In genomic region chr5:112182775-112183174, GRCm38 (mm10) we compare ENCODE assay signal across 8 mouse cellular contexts.
DNase-seq lines count a peak whose midpoint lies in the region; ATAC-seq and TF ChIP-seq lines count a peak whose summit lies in the region.

No protein-coding gene starts in this region.

- 41% methylated on average over 8 of the region's 8 CpGs for WGBS in heart, embryonic 12.5 days
- 34% methylated on average over 8 of the region's 8 CpGs for WGBS in lung, embryonic 14.5 days

- H3K9me3 ChIP-seq in heart, embryonic 12.5 days (replicated peaks), result no peaks in the 10 kb centered on the region
- H3K9me3 ChIP-seq in lung, embryonic 14.5 days (ENCODE audit: low read depth, low read length), result no peaks in the 10 kb centered on the region

- H3K9ac ChIP-seq in heart, embryonic 12.5 days, result no peak overlapping the region
- no peak overlapping the region for H3K9ac ChIP-seq in lung, embryonic 14.5 days

- no peaks in the 10 kb centered on the region for H3K36me3 ChIP-seq in heart, embryonic 12.5 days
- H3K36me3 ChIP-seq in lung, embryonic 14.5 days (ENCODE audit: insufficient read depth), result no peaks in the 10 kb centered on the region

- TF ChIP-seq CTCF in lung, embryonic 14.5 days (IDR thresholded peaks at IDR 0.05; ENCODE audit: low read depth), result peak; percentile 74

- H3K4me3 ChIP-seq in heart, embryonic 12.5 days, result no peak overlapping the region
- no peak overlapping the region for H3K4me3 ChIP-seq in lung, embryonic 14.5 days (ENCODE audit: low read depth, low read length)

- no peak overlapping the region for H3K27ac ChIP-seq in heart, embryonic 12.5 days (ENCODE audit: poor library complexity, severe bottlenecking)
- no peak overlapping the region for H3K27ac ChIP-seq in lung, embryonic 14.5 days (ENCODE audit: low read depth)

- H3K27me3 ChIP-seq in heart, embryonic 12.5 days (replicated peaks), result peaks cover 60% of the 10 kb centered on the region
- no peaks in the 10 kb centered on the region for H3K27me3 ChIP-seq in lung, embryonic 14.5 days (ENCODE audit: insufficient read depth, low read length)

- intact Hi-C loops in heart, postnatal 10 days (cut with DNase I), result no loop called here

- no peak for ATAC-seq in heart, embryonic 12.5 days (ENCODE audit: insufficient number of reproducible peaks, low FRiP score)
- no peak for ATAC-seq in lung, embryonic 14.5 days (ENCODE audit: insufficient read depth)
- no peak for ATAC-seq in erythroid progenitor cell, adult 5-6 weeks (replicated peaks; ENCODE audit: low FRiP score, poor library complexity, severe bottlenecking)

- peaks cover 10% of the 10 kb centered on the region; the same call in 1 of the 2 replicates for H3K4me1 ChIP-seq in heart, embryonic 12.5 days (replicated peaks)
- no peaks in the 10 kb centered on the region for H3K4me1 ChIP-seq in lung, embryonic 14.5 days (ENCODE audit: insufficient read depth)

- DNase-seq in heart, postnatal 10 days, result peak; percentile 16 to 43
- peak; percentile 18 for DNase-seq in right cerebral cortex, postnatal 25 days
- DNase-seq in right cerebral cortex, postnatal 36 days (ENCODE audit: low spot score in 2 of 2), result no peak
- DNase-seq in embryo, embryonic 10 days (ENCODE audit: low spot score), result peak; percentile 68
- DNase-seq in lung, embryonic 14.5 days, result peak; percentile 59
- no peak for DNase-seq in heart, adult 11 months

- no peak overlapping the region for H3K4me2 ChIP-seq in heart, embryonic 12.5 days
- H3K4me2 ChIP-seq in lung, embryonic 14.5 days, result no peak overlapping the region

Comparison
In these comparisons a context has a peak if more than half of its experiments do, and no peak if none do; other contexts are left out.
1. DNase-seq: peak in heart, postnatal 10 days (2 of 2), right cerebral cortex, postnatal 25 days (single experiment), embryo, embryonic 10 days (single experiment) and lung, embryonic 14.5 days (single experiment); none in right cerebral cortex, postnatal 36 days (0 of 2) and heart, adult 11 months (single experiment).